Mouse (Mus musculus): ENCODE data around the gene Trappc3. TPM values are rescaled to one million over a fixed set of nuclear protein-coding genes. Genes with fewer than 3 reads are reported as not detected.

The Trappc3 gene
- total RNA-seq, 2 experiments from 2014 or later: 89.7 to 99.2 TPM

GRCm38 (mm10) chr4:126325281-126325861, 63.2 kb downstream of the Trappc3 start, which contains the start of gene Tekt2:
TSS of gene Tekt2 (minus strand) at chr4:126325688.
- DNase-seq (ENCODE audit: extremely low spot score in 1 of 2, low spot score in 2 of 2): peak in 1 of 2 experiments; percentile 47
- intact Hi-C loops (cut with DNase I): no loop called here

Other genes starting within 250 kb of the Trappc3 start
- gene Csf3r, start 237.8 kb upstream of the Trappc3 start, total RNA-seq (2021): 1 to 10 TPM; 3.0 to 3.2 TPM
- 10 to 100 TPM; 52.8 to 54.8 TPM for gene Mrps15, start 215.4 kb upstream of the Trappc3 start, total RNA-seq (2021)
- 10 to 100 TPM; 54.4 to 57.0 TPM for gene Oscp1, start 203.8 kb upstream of the Trappc3 start, total RNA-seq (2021)
- gene Lsm10, start 165.7 kb upstream of the Trappc3 start, total RNA-seq (2021): 10 to 100 TPM; 16.2 to 16.8 TPM
- 10 to 100 TPM; 18.6 to 25.9 TPM for gene Stk40, start 158.4 kb upstream of the Trappc3 start, total RNA-seq (2021)
- 1 to 10 TPM; 6.8 to 8.0 TPM for gene Eva1b, start 114.6 kb upstream of the Trappc3 start, total RNA-seq (2021)
- 1 to 10 TPM; 1.3 to 1.7 TPM for gene Sh3d21, start 98.8 kb upstream of the Trappc3 start, total RNA-seq (2021)
- gene Thrap3, start 59.6 kb upstream of the Trappc3 start, total RNA-seq (2021): 100 to 1,000 TPM; 131 to 139 TPM
- gene Map7d1, start 6.0 kb upstream of the Trappc3 start, total RNA-seq (2021): 100 to 1,000 TPM; 218 to 226 TPM
- 1 to 10 TPM in 1 of 2 experiments, under 1 TPM in 1; 0.92 to 1.0 TPM for gene Col8a2, start 24.5 kb downstream of the Trappc3 start, total RNA-seq (2021)
- gene Adprhl2, start 59.4 kb downstream of the Trappc3 start, total RNA-seq (2021): 10 to 100 TPM; 25.1 to 29.6 TPM
- 1 to 10 TPM; 2.2 to 2.5 TPM for gene Tekt2, start 63.4 kb downstream of the Trappc3 start, total RNA-seq (2021)
- gene Ago3, start 167.2 kb downstream of the Trappc3 start, total RNA-seq (2021): 10 to 100 TPM; 23.0 to 23.5 TPM
- 10 to 100 TPM; 62.4 to 65.3 TPM for gene Ago1, start 206.3 kb downstream of the Trappc3 start, total RNA-seq (2021)

Measured in left cerebral cortex, postnatal 10 days (tissue).